Mouse (Mus musculus): ENCODE data around the gene 4931428L18Rik. TPM values are rescaled to one million over a fixed set of nuclear protein-coding genes. Genes with fewer than 3 reads are reported as not detected.
A peak's percentile ranks its signal among the peaks of the same experiment; 100 is the strongest.

The 4931428L18Rik gene
- polyA plus RNA-seq, 1 experiment = 0.09 TPM

- H3K79me3 ChIP-seq (ENCODE audit: low read depth) = peaks cover 21% of the 10 kb centered on the region
- TF ChIP-seq USF1 (IDR thresholded peaks at IDR 0.05; ENCODE audit: low read depth) (no peak), MYOG (IDR thresholded peaks at IDR 0.05; ENCODE audit: control insufficient read depth, extremely low read depth, insufficient read length) (no peak), MAX (IDR thresholded peaks at IDR 0.05) (no peak), MYOD1 (IDR thresholded peaks at IDR 0.05; ENCODE audit: control insufficient read depth, insufficient read length, low read depth) (no peak), FOSL1 (IDR thresholded peaks at IDR 0.05; ENCODE audit: insufficient read depth, low read length, poor library complexity, severe bottlenecking) (no peak), CTCF (IDR thresholded peaks at IDR 0.05; ENCODE audit: control insufficient read depth, insufficient read depth, insufficient read length) (no peak), CEBPB (IDR thresholded peaks at IDR 0.05; ENCODE audit: low read depth) (no peak)
- H3K79me2 ChIP-seq (ENCODE audit: control insufficient read depth, insufficient read depth) = peaks cover 27% of the 10 kb centered on the region
- H3K27me3 ChIP-seq (ENCODE audit: control insufficient read depth, insufficient read depth, insufficient read length) = no peaks in the 10 kb centered on the region
- no peak overlapping the region for H3ac ChIP-seq (ENCODE audit: control insufficient read depth, insufficient read length, low read depth)
- no peak overlapping the region for H3K4me3 ChIP-seq (ENCODE audit: insufficient read depth, poor library complexity, severe bottlenecking)
- peaks cover 8% of the 10 kb centered on the region for H3K36me3 ChIP-seq (ENCODE audit: control insufficient read depth, insufficient read depth)
Measured at GRCm38 (mm10) chr1:30951795-30952194, 270.7 kb downstream of the 4931428L18Rik start.

DNA sequence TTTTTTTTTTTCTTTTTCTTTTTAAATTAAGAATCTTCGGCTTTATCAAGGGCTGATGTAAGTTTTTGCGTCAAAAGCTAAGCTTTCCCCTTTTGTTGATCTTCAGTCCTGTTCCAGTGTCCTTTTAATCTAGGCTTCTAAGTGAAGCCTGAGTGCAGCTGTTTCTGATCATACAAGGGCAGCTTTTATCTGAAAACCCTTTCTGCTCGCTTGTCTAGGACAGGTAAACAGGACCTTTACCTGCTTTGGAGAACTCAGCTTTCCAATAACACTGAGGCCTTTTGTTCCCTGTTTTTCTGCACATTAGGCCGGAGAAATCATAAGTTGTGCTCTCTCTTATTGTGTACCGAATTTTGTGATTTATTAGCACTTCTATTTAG, 272.0 kb downstream of the 4931428L18Rik start:
- Histone ChIP-seq H3K79me3 (ENCODE audit: low read depth) (peaks cover 30% of the 10 kb centered on the region), H3K4me3 (ENCODE audit: insufficient read depth, poor library complexity, severe bottlenecking) (peak overlapping the region; percentile 29), H3K36me3 (ENCODE audit: control insufficient read depth, insufficient read depth) (peaks cover 12% of the 10 kb centered on the region), H3K79me2 (ENCODE audit: control insufficient read depth, insufficient read depth) (peaks cover 38% of the 10 kb centered on the region), H3K27me3 (ENCODE audit: control insufficient read depth, insufficient read depth, insufficient read length) (no peaks in the 10 kb centered on the region), H3ac (ENCODE audit: control insufficient read depth, insufficient read length, low read depth) (peak overlapping the region; percentile 48)
- TF ChIP-seq FOSL1 (IDR thresholded peaks at IDR 0.05; ENCODE audit: insufficient read depth, low read length, poor library complexity, severe bottlenecking) (no peak), CTCF (IDR thresholded peaks at IDR 0.05; ENCODE audit: control insufficient read depth, insufficient read depth, insufficient read length) (no peak), CEBPB (IDR thresholded peaks at IDR 0.05; ENCODE audit: low read depth) (no peak), MYOG (IDR thresholded peaks at IDR 0.05; ENCODE audit: control insufficient read depth, extremely low read depth, insufficient read length) (no peak), MAX (IDR thresholded peaks at IDR 0.05) (no peak), MYOD1 (IDR thresholded peaks at IDR 0.05; ENCODE audit: control insufficient read depth, insufficient read length, low read depth) (no peak), USF1 (IDR thresholded peaks at IDR 0.05; ENCODE audit: low read depth) (no peak)

DNA sequence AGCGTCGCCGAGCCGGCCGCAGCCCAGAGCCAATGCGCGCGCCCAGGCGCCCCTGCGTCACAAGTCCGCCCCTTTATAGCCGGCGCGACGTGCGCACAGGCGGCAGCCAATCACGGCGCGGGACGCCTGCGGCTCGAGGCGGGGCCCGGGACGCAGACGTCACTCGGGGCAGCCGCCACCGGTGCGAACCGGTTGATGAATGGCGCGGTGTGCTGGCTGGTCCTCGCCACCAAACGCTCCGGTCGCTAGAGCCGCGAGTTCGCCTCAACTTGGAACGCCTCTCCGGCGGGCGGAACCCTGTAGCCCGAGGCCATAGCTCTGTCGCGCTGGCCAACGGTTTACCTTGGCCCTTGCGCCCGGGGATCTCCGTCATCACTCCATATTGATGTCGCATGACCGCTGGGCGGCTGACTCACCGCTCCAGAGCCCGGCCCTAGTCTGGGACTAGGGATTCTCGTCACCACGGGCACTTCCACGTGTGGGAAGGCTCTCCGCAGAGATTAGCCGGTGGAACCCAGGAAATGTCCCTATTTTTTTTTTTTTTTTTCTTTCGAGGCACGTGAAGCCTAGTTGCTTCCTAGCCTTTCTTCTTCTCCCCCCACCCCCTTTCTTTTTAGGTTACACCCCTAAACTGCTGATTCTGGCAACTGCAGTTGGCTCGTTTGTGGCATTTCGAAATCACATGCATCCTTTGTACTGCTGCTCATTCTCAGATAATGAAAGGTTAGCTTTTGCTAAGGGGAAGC, 272.6 kb downstream of the 4931428L18Rik start:
- Histone ChIP-seq H3ac (ENCODE audit: control insufficient read depth, insufficient read length, low read depth) (peak overlapping the region; percentile 64), H3K4me3 (ENCODE audit: insufficient read depth, poor library complexity, severe bottlenecking) (peak overlapping the region; percentile 78), H3K27me3 (ENCODE audit: control insufficient read depth, insufficient read depth, insufficient read length) (no peaks in the 10 kb centered on the region), H3K79me3 (ENCODE audit: low read depth) (peaks cover 36% of the 10 kb centered on the region), H3K79me2 (ENCODE audit: control insufficient read depth, insufficient read depth) (peaks cover 44% of the 10 kb centered on the region), H3K36me3 (ENCODE audit: control insufficient read depth, insufficient read depth) (peaks cover 18% of the 10 kb centered on the region)
- TF ChIP-seq CTCF (IDR thresholded peaks at IDR 0.05; ENCODE audit: control insufficient read depth, insufficient read depth, insufficient read length) = no peak
- TF ChIP-seq MYOG (IDR thresholded peaks at IDR 0.05; ENCODE audit: control insufficient read depth, extremely low read depth, insufficient read length) = no peak
- peak; percentile 75 for TF ChIP-seq USF1 (IDR thresholded peaks at IDR 0.05; ENCODE audit: low read depth)
- TF ChIP-seq CEBPB (IDR thresholded peaks at IDR 0.05; ENCODE audit: low read depth) = peak; percentile 80
- TF ChIP-seq MYOD1 (IDR thresholded peaks at IDR 0.05; ENCODE audit: control insufficient read depth, insufficient read length, low read depth) = no peak
- TF ChIP-seq MAX (IDR thresholded peaks at IDR 0.05) = peak; percentile 90

DNA sequence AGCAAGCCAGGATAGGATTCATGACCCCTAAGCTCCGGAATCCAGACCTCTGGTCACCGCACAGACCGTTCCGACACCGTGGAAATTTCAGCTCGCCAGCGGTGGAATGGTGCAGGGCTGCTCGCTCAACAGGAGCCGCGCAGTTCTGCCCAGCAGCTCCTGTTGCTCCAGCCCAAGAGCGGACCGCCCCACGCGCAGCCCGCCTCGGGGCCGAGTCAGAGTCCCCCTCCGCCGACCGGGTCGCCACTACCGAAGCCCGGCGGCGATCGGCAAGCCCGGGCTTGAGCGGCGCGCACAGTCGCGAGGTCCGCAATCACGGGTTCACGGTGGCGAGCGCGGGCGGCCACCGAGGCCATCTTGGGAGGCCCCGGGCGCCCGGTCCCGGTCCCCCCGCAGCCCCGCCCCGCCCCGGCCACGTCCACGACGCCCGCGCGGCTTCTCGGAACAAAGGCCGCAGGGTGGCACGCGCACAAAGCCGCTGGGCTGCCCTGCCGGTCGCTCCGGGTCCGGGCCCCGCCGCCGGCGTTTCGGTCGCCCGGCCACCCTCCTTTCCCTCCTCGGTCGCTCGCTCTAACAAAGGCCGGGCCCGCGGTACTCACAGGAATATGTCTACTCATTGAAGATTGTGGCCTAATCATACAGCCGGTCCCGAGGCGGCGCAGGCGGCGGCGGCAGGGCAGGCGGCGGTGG, 273.4 kb downstream of the 4931428L18Rik start:
- no peak for TF ChIP-seq MYOD1 (IDR thresholded peaks at IDR 0.05; ENCODE audit: control insufficient read depth, insufficient read length, low read depth)
- no peak for TF ChIP-seq MYOG (IDR thresholded peaks at IDR 0.05; ENCODE audit: control insufficient read depth, extremely low read depth, insufficient read length)
- no peak for TF ChIP-seq CTCF (IDR thresholded peaks at IDR 0.05; ENCODE audit: control insufficient read depth, insufficient read depth, insufficient read length)
- no peak for TF ChIP-seq MAX (IDR thresholded peaks at IDR 0.05)
- TF ChIP-seq CEBPB (IDR thresholded peaks at IDR 0.05; ENCODE audit: low read depth) = no peak
- no peak for TF ChIP-seq USF1 (IDR thresholded peaks at IDR 0.05; ENCODE audit: low read depth)
- TF ChIP-seq FOSL1 (IDR thresholded peaks at IDR 0.05; ENCODE audit: insufficient read depth, low read length, poor library complexity, severe bottlenecking) = no peak
- peaks cover 52% of the 10 kb centered on the region for H3K79me2 ChIP-seq (ENCODE audit: control insufficient read depth, insufficient read depth)
- peaks cover 41% of the 10 kb centered on the region for H3K79me3 ChIP-seq (ENCODE audit: low read depth)
- peak overlapping the region; percentile 78 for H3K4me3 ChIP-seq (ENCODE audit: insufficient read depth, poor library complexity, severe bottlenecking)
- H3K36me3 ChIP-seq (ENCODE audit: control insufficient read depth, insufficient read depth) = peaks cover 26% of the 10 kb centered on the region
- no peaks in the 10 kb centered on the region for H3K27me3 ChIP-seq (ENCODE audit: control insufficient read depth, insufficient read depth, insufficient read length)
- H3ac ChIP-seq (ENCODE audit: control insufficient read depth, insufficient read length, low read depth) = peak overlapping the region; percentile 87

GRCm38 (mm10) chr1:30948361-30948949, 274.0 kb downstream of the 4931428L18Rik start:
- Histone ChIP-seq H3ac (ENCODE audit: control insufficient read depth, insufficient read length, low read depth) (peak overlapping the region; percentile 87), H3K27me3 (ENCODE audit: control insufficient read depth, insufficient read depth, insufficient read length) (no peaks in the 10 kb centered on the region), H3K79me2 (ENCODE audit: control insufficient read depth, insufficient read depth) (peaks cover 58% of the 10 kb centered on the region), H3K4me3 (ENCODE audit: insufficient read depth, poor library complexity, severe bottlenecking) (peak overlapping the region; percentile 78), H3K36me3 (ENCODE audit: control insufficient read depth, insufficient read depth) (peaks cover 32% of the 10 kb centered on the region), H3K79me3 (ENCODE audit: low read depth) (peaks cover 44% of the 10 kb centered on the region)
- TF ChIP-seq CEBPB (IDR thresholded peaks at IDR 0.05; ENCODE audit: low read depth) (no peak), CTCF (IDR thresholded peaks at IDR 0.05; ENCODE audit: control insufficient read depth, insufficient read depth, insufficient read length) (no peak), MAX (IDR thresholded peaks at IDR 0.05) (peak; percentile 26), FOSL1 (IDR thresholded peaks at IDR 0.05; ENCODE audit: insufficient read depth, low read length, poor library complexity, severe bottlenecking) (no peak)

Other genes starting within 250 kb of the 4931428L18Rik start
- gene AC153137.1, start 244.7 kb downstream of the 4931428L18Rik start, polyA plus RNA-seq (2012; fragmentation: generic; extraction: Trizol) = 0.11 TPM
- not detected for gene Lgsn, start 46.3 kb downstream of the 4931428L18Rik start, polyA plus RNA-seq (2012; fragmentation: generic; extraction: Trizol)
- gene Pih1d3, start 154 bp upstream of the 4931428L18Rik start, polyA plus RNA-seq (2012; fragmentation: generic; extraction: Trizol) = not detected

All from C2C12 (cell line).